Mouse (Mus musculus) CH12.LX (cell line): ENCODE data around the gene Olfr1123. TPM values are rescaled to one million over a fixed set of nuclear protein-coding genes. Genes with fewer than 3 reads are reported as not detected.
"Not testable (repeated sequence)": the region's sequence is repeated elsewhere in the genome, so short reads cannot be mapped to it uniquely, and the experiment has no call there.

Experiments used
- DNase-seq: peaks from one replicate; pipeline ENCODE4 v3.0.0-alpha.2; 2013; ENCODE audit errors: extremely low read depth
- H3K27ac ChIP-seq: 2 replicates; pipeline ENCODE4 v1.5.1; 2012; ENCODE audit warnings: low read depth, mild to moderate bottlenecking, control low read depth, moderate library complexity; ENCODE audit not compliant: insufficient read depth
- H3K27me3 ChIP-seq: replicated peaks from 2 replicates; pipeline ENCODE3; 2012; ENCODE audit warnings: inconsistent platforms
- H3K36me3 ChIP-seq, 2 experiments: replicated peaks in 1 of 2; 2 replicates each; pipeline versions ENCODE3 to v1.6.1; 2012; ENCODE audit warnings: inconsistent platforms in 1 of 2, low read length in 1 of 2, mild to moderate bottlenecking in 1 of 2, mixed read lengths in 1 of 2, moderate library complexity in 1 of 2; ENCODE audit not compliant: control insufficient read depth in 1 of 2, insufficient read depth in 1 of 2
- H3K4me1 ChIP-seq, 2 experiments: 2 replicates each; pipeline ENCODE4 v1.6.1; 2012; ENCODE audit warnings: inconsistent platforms in 1 of 2, moderate library complexity in 1 of 2; ENCODE audit not compliant: insufficient read depth in 2 of 2, control insufficient read depth in 1 of 2
- H3K4me2 ChIP-seq: 2 replicates; pipeline ENCODE4 v1.6.1; 2012; ENCODE audit warnings: low read depth, mild to moderate bottlenecking, control low read depth; ENCODE audit not compliant: poor library complexity, insufficient read depth, severe bottlenecking
- H3K4me3 ChIP-seq, 3 experiments: fragments of 150-350 bp in 1 of 3; sonication (generic) in 1 of 3; replicated peaks in 1 of 3; 2 replicates each; pipeline versions ENCODE3 to v1.5.1; 2011 to 2012; ENCODE audit warnings: low read depth in 2 of 3, low read length in 2 of 3, mild to moderate bottlenecking in 2 of 3, moderate library complexity in 2 of 3, control low read depth in 1 of 3, improper control_type of control experiment in 1 of 3, inconsistent platforms in 1 of 3, mixed read lengths in 1 of 3; ENCODE audit not compliant: poor library complexity in 1 of 3
- H3K79me2 ChIP-seq: replicated peaks from 2 replicates; pipeline ENCODE4 v1.6.1; 2012; ENCODE audit warnings: mild to moderate bottlenecking, moderate library complexity; ENCODE audit not compliant: control insufficient read depth, poor library complexity, insufficient read depth, severe bottlenecking; ENCODE audit errors: extremely low read depth
- H3K9ac ChIP-seq: 2 replicates; pipeline ENCODE4 v1.6.1; 2012; ENCODE audit warnings: low read depth, mild to moderate bottlenecking, control low read depth, moderate library complexity; ENCODE audit not compliant: insufficient read depth
- H3K9me3 ChIP-seq: replicated peaks from 2 replicates; pipeline ENCODE3; 2012; ENCODE audit warnings: low read length, inconsistent platforms, mixed read lengths
- BHLHE40 ChIP-seq: IDR thresholded peaks from 2 replicates; pipeline ENCODE4 v1.6.1; 2011; ENCODE audit warnings: mild to moderate bottlenecking, low read depth, low read length, improper control_type of control experiment
- CHD1 ChIP-seq: IDR thresholded peaks from 2 replicates; pipeline ENCODE4 v1.6.1; 2012; ENCODE audit warnings: low read depth, low read length, improper control_type of control experiment, inconsistent platforms
- E2F4 ChIP-seq: IDR thresholded peaks from 2 replicates; pipeline ENCODE4 v1.6.1; 2011; ENCODE audit warnings: low read depth, low read length, improper control_type of control experiment; ENCODE audit not compliant: insufficient replicate concordance
- ETS1 ChIP-seq: conservative IDR thresholded peaks from 2 replicates; pipeline ENCODE4 v1.6.1; 2012; ENCODE audit warnings: low read depth, mild to moderate bottlenecking, inconsistent platforms, low read length, improper control_type of control experiment, moderate library complexity
- HCFC1 ChIP-seq: IDR thresholded peaks from 2 replicates; pipeline ENCODE4 v1.6.1; 2012; ENCODE audit warnings: low read depth, mild to moderate bottlenecking, inconsistent platforms, low read length, improper control_type of control experiment
- MAZ ChIP-seq: IDR thresholded peaks from 2 replicates; pipeline ENCODE4 v1.6.1; 2012; ENCODE audit warnings: low read depth, mild to moderate bottlenecking, inconsistent platforms, low read length, improper control_type of control experiment, moderate library complexity
- MXI1 ChIP-seq: IDR thresholded peaks from 2 replicates; pipeline ENCODE4 v1.6.1; 2011; ENCODE audit warnings: mild to moderate bottlenecking, low read depth, low read length, improper control_type of control experiment
- MYC ChIP-seq: IDR thresholded peaks from 2 replicates; pipeline ENCODE4 v1.6.1; 2011; ENCODE audit warnings: low read depth, mild to moderate bottlenecking, improper control_type of control experiment, low read length
- NELFE ChIP-seq: IDR thresholded peaks from 2 replicates; pipeline ENCODE4 v1.6.1; 2011; ENCODE audit warnings: low read depth, low read length, improper control_type of control experiment
- POLR2A ChIP-seq: IDR thresholded peaks from 2 replicates; pipeline ENCODE4 v1.6.1; 2011; ENCODE audit warnings: low read depth, mild to moderate bottlenecking, improper control_type of control experiment, low read length
- POLR2AphosphoS2 ChIP-seq: IDR thresholded peaks from 2 replicates; pipeline ENCODE4 v1.6.1; 2011; ENCODE audit warnings: low read depth, low read length, improper control_type of control experiment
- RCOR1 ChIP-seq: conservative IDR thresholded peaks from 2 replicates; pipeline ENCODE4 v1.6.1; 2012; ENCODE audit warnings: low read depth, mild to moderate bottlenecking, inconsistent platforms, low read length, improper control_type of control experiment
- SIN3A ChIP-seq: IDR thresholded peaks from 2 replicates; pipeline ENCODE4 v1.6.1; 2012; ENCODE audit warnings: low read length, improper control_type of control experiment, inconsistent platforms
- UBTF ChIP-seq: IDR thresholded peaks from 2 replicates; pipeline ENCODE4 v1.6.1; 2012; ENCODE audit warnings: low read depth, mild to moderate bottlenecking, inconsistent platforms, low read length, improper control_type of control experiment, moderate library complexity
- USF1 ChIP-seq: IDR thresholded peaks from 2 replicates; pipeline ENCODE4 v1.6.1; 2014; ENCODE audit warnings: low read depth, mild to moderate bottlenecking, inconsistent platforms, low read length, improper control_type of control experiment
- USF2 ChIP-seq: conservative IDR thresholded peaks from 2 replicates; pipeline ENCODE4 v1.6.1; 2011; ENCODE audit warnings: low read depth, low read length, improper control_type of control experiment
- ZC3H11A ChIP-seq: IDR thresholded peaks from 2 replicates; pipeline ENCODE4 v1.6.1; 2012; ENCODE audit warnings: low read depth, mild to moderate bottlenecking, inconsistent platforms, low read length, improper control_type of control experiment
- ZMIZ1 ChIP-seq: IDR thresholded peaks from 2 replicates; pipeline ENCODE4 v1.6.1; 2012; ENCODE audit warnings: low read depth, mild to moderate bottlenecking, inconsistent platforms, low read length, improper control_type of control experiment
- ZNF384 ChIP-seq: IDR thresholded peaks from 2 replicates; pipeline ENCODE4 v1.6.1; 2012; ENCODE audit warnings: low read depth, low read length, improper control_type of control experiment, inconsistent platforms
- dilution Hi-C: fragments of 300-500 bp; cut with MboI; formaldehyde crosslinking; loops from 2 replicates; pipeline ENCODE4 v1.14.3; 2020; ENCODE audit warnings: low sequenced_read_pairs; ENCODE audit not compliant: extremely low pct_unique_long_range_greater_than_20kb, extremely low pct_ligation_motif_present
- in situ Hi-C: fragments of 300-500 bp; cut with MboI; formaldehyde crosslinking; loops from 3 replicates; pipeline ENCODE4 v1.14.3; 2019; ENCODE audit warnings: low sequenced_read_pairs, low pct_ligation_motif_present, low pct_unique_long_range_greater_than_20kb, mixed read lengths
- polyA plus RNA-seq: library from polyadenylated mRNA; unstranded; fragments of >175 nt; gene quantifications from 2 replicates; pipeline ENCODE4 v1.2.1, GENCODE M21; 2012; ENCODE audit warnings: low read depth; ENCODE audit not compliant: insufficient read length
- total RNA-seq, 2 experiments: library from RNA; depleted of rRNA; stranded (reverse); fragments of 300-350 nt in 1 of 2; fragments of >200 nt in 1 of 2; gene quantifications; 2 replicates each; pipeline ENCODE4 v1.2.3; 2012 to 2014

The Olfr1123 gene
- total and polyA plus RNA-seq, 3 experiments: not detected

GRCm38 (mm10) chr2:87394686-87395085 lies 21.7 kb upstream of the Olfr1123 start:
- H3K79me2 ChIP-seq, H3K4me2 ChIP-seq, H3K27me3 ChIP-seq, H3K9me3 ChIP-seq, H3K4me3 ChIP-seq, H3K36me3 ChIP-seq, in situ Hi-C loops, H3K27ac ChIP-seq, DNase-seq, H3K9ac ChIP-seq, H3K4me1 ChIP-seq, dilution Hi-C loops: not testable (repeated sequence)

GRCm38 (mm10) chr2:87429975-87430374 lies 13.5 kb downstream of the Olfr1123 start, which contains the start of gene Olfr1124:
Gene Olfr1124 (plus strand): TSS chr2:87430275.
- H3K9me3 ChIP-seq: peaks cover 11% of the 10 kb centered on the region
- TF ChIP-seq MAZ (no peak), MYC (no peak), ZMIZ1 (no peak), E2F4 (no peak), ZC3H11A (no peak), MXI1 (no peak), HCFC1 (no peak), USF2 (no peak), POLR2A (no peak)
- TF ChIP-seq, all 38 proteins: peak for 0
- no peaks in the 10 kb centered on the region for H3K4me1 ChIP-seq
- no peak within 1 kb of the TSS for H3K4me2 ChIP-seq
- no peaks in the 10 kb centered on the region for H3K79me2 ChIP-seq
- H3K4me3 ChIP-seq: no peak within 1 kb of the TSS
- no peak within 1 kb of the TSS for H3K9ac ChIP-seq
- no peaks in the 10 kb centered on the region for H3K27me3 ChIP-seq
- in situ Hi-C loops: no loop called here
- dilution Hi-C loops: no loop called here
- H3K27ac ChIP-seq: no peak within 1 kb of the TSS
- DNase-seq: no peak
- no peaks in the 10 kb centered on the region for H3K36me3 ChIP-seq

- TF ChIP-seq E2F4 (no peak), NELFE (no peak), CHD1 (no peak), POLR2AphosphoS2 (no peak), BHLHE40 (no peak), ZNF384 (no peak), UBTF (no peak), SIN3A (no peak), ETS1 (no peak), RCOR1 (no peak), USF1 (no peak)
- Histone ChIP-seq H3K9me3 (peaks cover 13% of the 10 kb centered on the region), H3K4me3 (no peak overlapping the region), H3K36me3 (no peaks in the 10 kb centered on the region), H3K27me3 (no peaks in the 10 kb centered on the region), H3K4me2 (no peak overlapping the region), H3K4me1 (no peaks in the 10 kb centered on the region), H3K27ac (no peak overlapping the region), H3K79me2 (no peaks in the 10 kb centered on the region), H3K9ac (no peak overlapping the region)
- no peak for DNase-seq
- in situ Hi-C loops: no loop called here
- dilution Hi-C loops: no loop called here
Measured at GRCm38 (mm10) chr2:87437731-87438130, 21.3 kb downstream of the Olfr1123 start.
